Mouse (Mus musculus) lung, postnatal 25 days (tissue): Measurements from ENCODE around the gene Tmprss11e.

Source experiments
- DNase-seq: peaks from one replicate; pipeline ENCODE4 v3.0.0; 2022; ENCODE audit warnings: low spot score

The Tmprss11e gene

GRCm38 (mm10) chr5:86745715-86746114, at the start of gene Tmprss11e:
TSS of gene Tmprss11e (minus strand) at chr5:86745815.
- no peak for DNase-seq

DNA sequence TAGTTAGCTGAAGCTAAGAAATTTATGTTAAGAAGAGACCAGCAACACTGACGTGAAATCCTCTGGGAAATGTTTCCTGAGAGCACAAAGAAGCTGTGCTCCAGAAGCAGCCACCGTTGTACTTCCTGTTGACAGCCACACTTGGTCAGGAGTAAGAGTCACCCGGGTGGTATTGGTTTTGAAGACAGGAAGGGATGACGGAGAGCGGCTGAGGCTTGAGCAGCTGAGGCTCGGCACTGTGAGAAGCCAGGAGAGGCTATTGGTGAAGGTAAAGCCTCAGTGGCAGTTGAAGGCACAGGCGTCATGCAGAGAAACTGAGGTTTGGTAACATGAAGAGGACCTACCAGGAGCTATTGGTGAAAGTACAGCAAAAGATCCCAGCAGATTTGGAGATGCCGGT, 47.2 kb upstream of the Tmprss11e start:
- DNase-seq = no peak

- no peak for DNase-seq
Observed at GRCm38 (mm10) chr5:86792249-86792648, 46.6 kb upstream of the Tmprss11e start.

DNA sequence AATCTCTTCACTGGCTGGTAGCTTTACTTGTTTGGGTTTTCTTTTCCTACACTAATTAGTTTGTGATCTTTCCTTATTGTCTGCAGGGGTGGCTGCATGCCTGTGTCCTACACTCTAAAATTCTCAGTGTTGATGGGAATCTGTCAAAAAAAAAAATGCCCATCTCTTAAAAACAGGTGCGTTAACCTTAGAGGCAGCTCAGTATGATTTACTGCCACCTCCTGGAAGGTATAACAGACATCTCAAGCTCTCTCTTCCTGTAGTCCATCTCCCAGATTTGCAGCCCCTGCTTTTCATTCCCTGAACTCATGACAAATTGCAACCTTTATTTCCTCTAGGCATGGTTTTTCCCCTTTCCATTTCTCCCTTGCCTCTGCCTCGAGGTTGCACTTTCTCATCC, 44.3 kb upstream of the Tmprss11e start:
- DNase-seq = no peak

DNA sequence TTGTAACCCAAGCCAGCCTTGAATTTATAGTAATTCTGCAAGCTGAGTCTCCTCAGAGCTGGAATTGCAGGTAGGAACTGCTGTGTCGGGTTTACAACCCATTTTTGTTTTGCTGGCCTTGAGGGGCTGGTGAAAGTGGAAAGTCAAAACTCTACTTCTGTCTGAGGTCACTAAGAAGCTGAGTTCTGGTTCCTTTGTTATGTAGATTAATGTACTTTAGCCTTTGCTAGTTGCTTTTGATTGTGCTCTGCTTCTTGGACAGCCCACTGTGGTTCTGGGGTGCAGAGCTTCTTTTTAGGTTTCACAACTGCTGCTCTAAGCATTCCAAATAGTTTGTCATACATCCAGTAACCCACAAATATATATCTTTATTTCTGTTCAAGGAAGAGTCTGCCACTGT, 41.2 kb upstream of the Tmprss11e start:
- no peak for DNase-seq

GRCm38 (mm10) chr5:86784205-86784604, 38.6 kb upstream of the Tmprss11e start:
- no peak for DNase-seq

GRCm38 (mm10) chr5:86783059-86783458, 37.4 kb upstream of the Tmprss11e start:
- DNase-seq = no peak

GRCm38 (mm10) chr5:86778471-86778870, 32.9 kb upstream of the Tmprss11e start:
- DNase-seq = peak; percentile 20

- DNase-seq = no peak
Observed at GRCm38 (mm10) chr5:86776941-86777340, 31.3 kb upstream of the Tmprss11e start.

DNA sequence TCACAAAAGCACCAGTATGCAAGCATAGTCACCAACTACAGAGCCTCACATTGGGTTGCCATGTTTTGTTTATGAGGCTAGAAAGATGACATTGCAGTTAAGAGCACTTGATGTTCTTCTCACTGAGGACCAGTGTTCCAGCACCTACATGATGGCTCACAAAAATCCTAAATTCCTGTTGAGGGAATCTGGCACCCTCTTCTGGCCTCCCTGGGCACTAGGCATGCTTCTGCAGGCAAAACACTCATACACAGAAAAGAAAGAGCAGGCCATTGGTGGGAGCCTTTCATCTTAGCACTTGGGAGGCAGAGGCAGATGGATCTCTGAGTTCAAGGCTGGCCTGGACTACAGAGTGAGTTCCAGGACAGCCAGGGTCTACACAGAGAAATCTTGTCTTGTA, 25.4 kb upstream of the Tmprss11e start:
- DNase-seq = no peak

DNA sequence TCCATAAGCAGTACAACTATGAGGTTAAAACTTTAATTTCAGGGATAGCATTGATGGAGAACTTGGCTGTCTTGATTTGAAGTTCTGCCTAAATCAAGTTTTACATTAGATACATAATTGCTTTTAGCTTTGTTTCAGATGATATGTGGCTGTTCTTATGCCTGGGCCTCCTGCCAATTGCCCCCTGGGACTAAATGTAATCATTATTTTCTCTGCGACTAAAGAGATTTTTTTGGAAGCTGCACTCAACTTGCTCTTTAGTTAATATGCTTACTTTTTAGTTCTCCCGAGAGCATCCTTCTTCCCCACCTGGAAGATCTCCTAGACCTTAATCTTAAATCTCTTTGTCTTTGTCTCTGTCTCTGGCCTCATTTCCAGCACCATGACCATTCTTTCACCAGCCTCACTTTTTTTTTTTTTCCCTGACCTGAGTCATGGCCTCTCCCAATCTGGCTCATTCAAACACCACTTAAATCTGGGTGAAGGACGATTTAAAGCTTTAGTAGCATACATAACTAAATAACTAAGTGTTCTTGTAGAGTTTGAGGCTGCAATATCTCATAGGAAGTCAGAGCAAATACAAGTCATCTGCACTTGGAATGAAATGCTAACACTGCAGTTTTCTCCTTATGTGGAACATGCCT, 23.5 kb upstream of the Tmprss11e start:
- no peak for DNase-seq

DNA sequence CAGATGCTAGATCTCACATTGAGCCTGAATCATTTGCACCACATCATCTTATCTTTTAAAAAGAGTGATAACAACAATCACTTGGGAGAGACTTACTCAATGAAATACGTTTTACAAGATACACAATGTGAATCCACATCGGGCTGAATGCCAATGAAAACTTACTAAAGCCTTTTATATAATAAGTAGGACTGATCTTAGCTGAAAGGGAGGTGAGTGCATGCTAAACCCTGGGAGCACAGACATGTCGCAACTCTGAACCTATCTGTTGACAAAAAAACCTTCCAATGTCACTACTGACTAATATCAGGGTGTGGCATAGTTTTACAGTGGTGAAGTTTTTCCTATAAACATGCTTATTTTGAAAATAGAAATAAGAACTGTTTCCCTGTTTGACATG, 2.8 kb downstream of the Tmprss11e start:
- DNase-seq = no peak

DNA sequence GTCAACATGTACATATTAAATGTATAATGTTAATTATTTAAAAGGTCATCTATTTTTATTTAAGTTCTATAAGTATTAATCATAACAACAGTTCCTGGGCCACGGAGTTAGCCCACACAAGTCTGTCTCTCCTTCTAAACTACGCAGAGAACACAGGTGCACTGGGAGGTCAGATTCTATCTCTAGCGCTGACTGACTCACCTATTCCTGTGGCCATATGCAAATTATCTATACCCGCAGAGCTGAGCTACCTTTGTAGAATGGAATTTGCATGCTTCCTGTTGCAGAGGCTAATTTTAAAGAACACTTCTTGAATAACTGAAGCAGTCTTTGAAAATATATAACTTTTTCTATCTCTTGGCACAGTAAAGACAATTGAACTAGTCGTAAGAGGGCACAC, 4.5 kb downstream of the Tmprss11e start:
- DNase-seq = no peak

DNA sequence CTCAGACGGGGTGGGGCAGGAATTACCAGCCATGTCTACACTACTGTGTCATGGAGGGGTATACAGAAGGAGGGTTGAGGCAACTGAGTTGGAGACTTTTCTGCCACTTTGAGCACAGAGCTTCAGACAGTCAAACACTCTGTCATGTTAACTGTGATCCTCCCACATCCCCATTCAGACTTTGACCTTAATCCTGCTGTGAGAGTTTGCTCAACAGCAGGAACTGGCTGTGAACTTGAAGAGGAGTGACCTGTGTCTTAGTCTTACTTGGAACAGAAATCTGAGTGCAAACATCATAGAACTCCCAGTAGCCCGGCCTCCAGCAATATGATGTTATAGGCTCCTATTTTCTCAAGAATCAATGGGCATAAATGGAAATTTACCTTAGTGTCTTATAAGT, 9.8 kb downstream of the Tmprss11e start:
- DNase-seq = no peak

DNA sequence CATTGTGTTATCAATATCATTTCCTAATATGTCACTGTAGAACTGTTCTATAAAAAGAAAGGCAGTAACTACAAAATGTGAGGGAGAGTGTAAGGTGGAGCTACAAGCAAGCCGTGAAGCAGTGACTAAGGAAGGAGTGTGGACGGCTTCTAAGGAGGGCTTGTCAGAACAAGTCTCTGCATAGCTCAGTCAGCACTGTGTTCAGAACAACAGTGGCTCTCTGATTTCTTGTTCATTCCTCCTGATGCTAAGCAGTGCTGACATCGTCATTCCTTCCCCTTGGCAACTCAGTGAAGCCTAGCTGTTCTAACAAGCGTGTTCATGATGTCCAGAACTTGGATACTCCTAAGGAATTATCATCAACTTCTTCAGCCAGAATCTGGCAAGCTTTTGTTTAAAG, 15.0 kb downstream of the Tmprss11e start:
- no peak for DNase-seq

DNA sequence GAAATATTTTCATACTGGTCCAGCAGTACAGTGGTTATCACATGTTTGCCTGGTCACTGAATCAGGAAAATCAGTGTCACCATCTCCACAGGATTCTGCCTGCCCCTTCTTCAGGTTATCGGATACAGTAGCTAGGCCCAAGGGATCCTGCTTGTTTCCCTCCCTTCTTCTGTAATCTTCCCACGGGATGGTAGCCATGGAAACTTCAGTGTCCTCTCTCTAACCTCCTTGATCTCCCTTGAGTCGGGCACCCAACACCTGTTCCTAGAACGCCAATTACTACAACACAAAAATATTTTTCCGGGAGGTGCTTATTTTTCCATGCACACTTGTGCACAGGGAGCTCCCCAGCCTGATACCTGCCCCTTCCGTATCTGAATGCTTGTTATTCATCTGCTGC, 17.0 kb downstream of the Tmprss11e start:
- no peak for DNase-seq

GRCm38 (mm10) chr5:86727033-86727432, 18.6 kb downstream of the Tmprss11e start:
- peak; percentile 7 for DNase-seq

DNA sequence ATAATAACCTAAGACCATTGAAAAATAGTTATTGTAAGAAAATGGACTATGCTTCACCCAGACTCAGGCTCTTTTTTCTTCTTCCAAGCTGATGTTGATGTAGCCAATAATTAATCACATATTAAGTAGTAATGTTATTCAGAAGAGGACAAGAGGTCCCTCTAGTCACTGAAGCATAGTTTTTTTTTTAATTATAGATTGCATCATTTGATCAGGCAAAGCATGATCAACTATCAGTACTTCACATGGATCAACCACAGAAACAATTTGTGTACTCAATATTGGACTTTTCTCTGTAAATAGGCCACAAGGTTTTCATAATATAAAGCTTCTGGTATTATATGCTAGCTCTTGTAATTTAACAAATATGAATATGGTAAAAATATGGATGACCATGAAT, 20.6 kb downstream of the Tmprss11e start:
- DNase-seq = no peak

DNA sequence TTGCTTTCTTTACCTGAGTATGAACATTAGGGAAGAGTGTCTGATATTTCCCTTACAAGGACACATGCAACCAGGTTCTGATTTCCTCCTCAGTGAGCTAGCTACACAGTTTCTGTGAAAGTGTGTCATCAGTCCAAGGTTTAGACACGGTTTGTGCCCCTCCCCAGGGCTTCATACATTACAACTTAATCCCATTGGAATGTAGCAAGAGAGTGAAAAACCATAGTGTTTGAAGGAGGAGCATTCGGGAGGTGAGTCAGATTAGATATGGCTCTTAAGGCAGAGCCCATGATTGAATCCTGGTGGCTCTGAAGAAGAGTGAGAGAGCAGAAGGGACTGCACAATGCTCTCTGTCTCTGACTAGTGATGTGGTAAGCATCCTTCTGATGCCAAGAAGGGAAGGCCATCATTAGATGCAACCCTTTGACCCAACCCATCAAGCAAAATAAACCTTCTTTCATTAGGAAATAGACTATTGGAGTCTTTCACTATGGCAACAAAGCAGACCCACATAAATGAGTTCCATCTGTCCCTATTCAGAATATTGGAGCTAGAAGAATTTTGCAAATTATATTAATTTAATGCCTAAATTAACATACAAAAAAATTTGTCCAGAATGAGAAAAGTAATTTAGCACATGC, 22.7 kb downstream of the Tmprss11e start:
- no peak for DNase-seq

- no peak for DNase-seq
Observed at GRCm38 (mm10) chr5:86714967-86715366, 30.6 kb downstream of the Tmprss11e start.

DNA sequence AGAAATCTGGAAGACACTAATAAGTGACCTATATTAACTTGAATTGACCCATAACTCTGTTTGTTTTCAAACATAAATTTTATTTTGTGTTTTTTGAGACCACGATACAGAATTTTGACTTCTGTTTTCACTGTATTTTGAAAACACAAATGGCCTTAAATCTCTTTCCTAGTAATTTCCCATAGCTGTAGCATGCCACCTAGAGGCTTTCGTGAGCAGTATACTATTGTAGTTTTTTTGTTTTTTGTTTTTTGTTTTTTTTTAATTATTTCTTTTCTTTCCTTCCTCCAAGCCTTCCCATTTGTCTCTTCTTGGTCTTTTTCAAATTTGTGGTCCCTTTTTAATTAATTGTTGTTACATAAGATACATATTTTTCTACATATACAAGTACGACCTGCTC, 40.7 kb downstream of the Tmprss11e start:
- DNase-seq = no peak

GRCm38 (mm10) chr5:86684667-86685066, 60.9 kb downstream of the Tmprss11e start:
- peak; percentile 8 for DNase-seq

DNA sequence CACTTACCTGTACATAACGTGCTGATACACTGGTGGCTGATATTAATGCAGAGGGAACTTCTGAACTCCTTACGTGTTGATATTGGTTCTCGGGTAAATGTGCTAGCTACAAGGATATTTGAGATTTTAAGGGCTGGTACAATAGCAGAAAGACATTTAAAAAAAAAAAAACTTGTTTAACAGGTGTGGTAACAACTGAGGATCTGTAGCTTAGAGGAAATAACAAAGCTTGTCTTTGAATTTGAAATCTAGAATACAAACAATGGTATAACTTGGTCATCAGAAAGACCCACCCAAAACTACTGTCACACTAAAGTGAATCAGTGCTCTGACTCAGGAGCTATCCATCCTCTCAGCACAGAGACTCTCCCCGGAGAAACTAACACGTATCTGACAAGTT, 69.4 kb downstream of the Tmprss11e start, which contains the start of gene Tmprss11b:
Tmprss11b (minus strand) TSS at position 101 of the 400 bp plus-strand sequence.
- DNase-seq = no peak
